Comparison of ENCODE assay signal across 12 mouse cellular contexts in genomic region chr4:155170614-155171212, GRCm38 (mm10). TPM values are rescaled to one million over a fixed set of nuclear protein-coding genes. Genes with fewer than 3 reads are reported as not detected.
DNase-seq lines count a peak whose midpoint lies in the region; ATAC-seq and TF ChIP-seq lines count a peak whose summit lies in the region.
"Had no signal": no experiment of that assay in that cellular context is flagged by ENCODE, and none has a peak within 500 bp of the region (broad histone marks: within the 10 kb centered on the region; RNA-seq: fewer than 3 reads in every experiment).

No protein-coding gene starts in this region.

- no peak overlapping the region; the same call in 1 of the 2 replicates for H3K27ac ChIP-seq in heart, embryonic 11.5 days (ENCODE audit: low read depth, low read length)
- peak overlapping the region; percentile 25; the same call in 1 of the 2 replicates for H3K27ac ChIP-seq in kidney, embryonic 16.5 days (ENCODE audit: low read length)
- H3K27ac ChIP-seq in midbrain, embryonic 13.5 days: 0 out of 2 replicates have a peak overlapping the region, but pooled peaks have one; percentile 7
- no peak overlapping the region for H3K27ac ChIP-seq in midbrain, postnatal 0 days (ENCODE audit: low read depth, low read length)
- H3K27ac ChIP-seq in limb, embryonic 15.5 days: peak overlapping the region; percentile 48

- H3K9ac ChIP-seq in heart, embryonic 11.5 days (ENCODE audit: low read depth, low read length): 0 out of 2 replicates have a peak overlapping the region, but pooled peaks have one; percentile 1
- no peak overlapping the region for H3K9ac ChIP-seq in kidney, embryonic 16.5 days (replicated peaks; ENCODE audit: low read length)
- no peak overlapping the region for H3K9ac ChIP-seq in midbrain, embryonic 13.5 days (replicated peaks)
- no peak overlapping the region for H3K9ac ChIP-seq in midbrain, postnatal 0 days (replicated peaks; ENCODE audit: low read length, poor library complexity, severe bottlenecking)
- no peak overlapping the region for H3K9ac ChIP-seq in limb, embryonic 15.5 days

- 65% methylated on average over 8 of the region's 8 CpGs for WGBS in heart, embryonic 11.5 days (ENCODE audit: insufficient replicate concordance)
- WGBS in kidney, embryonic 16.5 days: 70% methylated on average over 8 of the region's 8 CpGs
- 83% methylated on average over 8 of the region's 8 CpGs for WGBS in midbrain, embryonic 13.5 days
- WGBS in midbrain, postnatal 0 days: 78% methylated on average over 8 of the region's 8 CpGs
- 58% methylated on average over 8 of the region's 8 CpGs for WGBS in limb, embryonic 15.5 days

- no peak overlapping the region for H3K4me2 ChIP-seq in heart, embryonic 11.5 days
- no peak overlapping the region for H3K4me2 ChIP-seq in kidney, embryonic 16.5 days (replicated peaks; ENCODE audit: low read depth, low read length)
- no peak overlapping the region for H3K4me2 ChIP-seq in midbrain, embryonic 13.5 days (replicated peaks)
- no peak overlapping the region for H3K4me2 ChIP-seq in midbrain, postnatal 0 days (ENCODE audit: low read depth, low read length, poor library complexity, severe bottlenecking)
- H3K4me2 ChIP-seq in limb, embryonic 15.5 days: no peak overlapping the region

- no peak for ATAC-seq in heart, embryonic 11.5 days (replicated peaks; ENCODE audit: insufficient number of reproducible peaks, low FRiP score, low TSS enrichment)
- no peak for ATAC-seq in kidney, embryonic 16.5 days (ENCODE audit: low FRiP score, low TSS enrichment)
- no peak for ATAC-seq in midbrain, embryonic 13.5 days
- ATAC-seq in midbrain, postnatal 0 days (ENCODE audit: low FRiP score): no peak
- no peak for ATAC-seq in limb, embryonic 15.5 days (ENCODE audit: insufficient number of reproducible peaks, low FRiP score, low TSS enrichment, low read depth)
- ATAC-seq in erythroblast, adult 5-6 weeks (replicated peaks; ENCODE audit: low FRiP score, poor library complexity, severe bottlenecking): no peak

- DNase-seq in heart, postnatal 10 days: no peak
- DNase-seq in kidney, adult 11 months: no peak
- DNase-seq in midbrain, postnatal 0 days (ENCODE audit: low spot score): no peak
- DNase-seq: cerebellum, adult 8-10 months; embryo, embryonic 11 days; kidney, postnatal 4 days; thymus, postnatal 4 days had no signal

- peaks cover 65% of the 10 kb centered on the region for H3K4me1 ChIP-seq in heart, embryonic 11.5 days (ENCODE audit: control insufficient read depth, insufficient read depth, low read length)
- peaks cover 52% of the 10 kb centered on the region for H3K4me1 ChIP-seq in kidney, embryonic 16.5 days (ENCODE audit: insufficient read depth, low read length)
- H3K4me1 ChIP-seq in midbrain, embryonic 13.5 days (replicated peaks): peaks cover 48% of the 10 kb centered on the region
- H3K4me1 ChIP-seq in midbrain, postnatal 0 days (ENCODE audit: insufficient read depth, low read length): peaks cover 38% of the 10 kb centered on the region
- H3K4me1 ChIP-seq in limb, embryonic 15.5 days: peaks cover 80% of the 10 kb centered on the region

- no peak for TF ChIP-seq CTCF in midbrain, postnatal 0 days (IDR thresholded peaks at IDR 0.05)

- H3K36me3 ChIP-seq in heart, embryonic 11.5 days (ENCODE audit: control insufficient read depth, insufficient read depth, low read length): no peaks in the 10 kb centered on the region
- no peaks in the 10 kb centered on the region for H3K36me3 ChIP-seq in kidney, embryonic 16.5 days (ENCODE audit: insufficient read depth, low read length)
- no peaks in the 10 kb centered on the region for H3K36me3 ChIP-seq in midbrain, embryonic 13.5 days
- no peaks in the 10 kb centered on the region for H3K36me3 ChIP-seq in midbrain, postnatal 0 days (ENCODE audit: insufficient read depth, low read length)
- no peaks in the 10 kb centered on the region for H3K36me3 ChIP-seq in limb, embryonic 15.5 days

- no peak overlapping the region for H3K4me3 ChIP-seq in heart, embryonic 11.5 days (ENCODE audit: low read depth, low read length)
- no peak overlapping the region for H3K4me3 ChIP-seq in kidney, embryonic 16.5 days (ENCODE audit: low read length)
- no peak overlapping the region for H3K4me3 ChIP-seq in midbrain, embryonic 13.5 days (replicated peaks)
- no peak overlapping the region for H3K4me3 ChIP-seq in midbrain, postnatal 0 days (ENCODE audit: low read depth, low read length)
- no peak overlapping the region for H3K4me3 ChIP-seq in limb, embryonic 15.5 days

- no peaks in the 10 kb centered on the region for H3K27me3 ChIP-seq in heart, embryonic 11.5 days (ENCODE audit: control insufficient read depth, insufficient read depth, low read length)
- no peaks in the 10 kb centered on the region for H3K27me3 ChIP-seq in kidney, embryonic 16.5 days (ENCODE audit: insufficient read depth, low read length)
- H3K27me3 ChIP-seq in midbrain, embryonic 13.5 days: no peaks in the 10 kb centered on the region
- H3K27me3 ChIP-seq in midbrain, postnatal 0 days (ENCODE audit: insufficient read depth, low read length): no peaks in the 10 kb centered on the region
- H3K27me3 ChIP-seq in limb, embryonic 15.5 days: no peaks in the 10 kb centered on the region

- intact Hi-C loops in heart, postnatal 10 days (cut with DNase I): no loop called here

- H3K9me3 ChIP-seq in heart, embryonic 11.5 days (replicated peaks; ENCODE audit: control insufficient read depth, low read length): no peaks in the 10 kb centered on the region
- no peaks in the 10 kb centered on the region for H3K9me3 ChIP-seq in kidney, embryonic 16.5 days (ENCODE audit: low read length)
- no peaks in the 10 kb centered on the region for H3K9me3 ChIP-seq in midbrain, embryonic 13.5 days
- no peaks in the 10 kb centered on the region for H3K9me3 ChIP-seq in midbrain, postnatal 0 days (ENCODE audit: low read length)
- no peaks in the 10 kb centered on the region for H3K9me3 ChIP-seq in limb, embryonic 15.5 days

RNA-seq across cellular contexts. Expression of gene Ski, which starts 51.7 kb away (rescaled TPM):
- 14.6 and 14.8 TPM in 2 replicates for polyA plus RNA-seq in heart, embryonic 11.5 days (2014; fragmentation: Nextera tagmentation; extraction: Ambion mirVana)
- total RNA-seq in heart, postnatal 10 days (2021): 10 to 100 TPM; 89.2 to 89.6 TPM
- 14.5 and 15.9 TPM in 2 replicates for polyA plus RNA-seq in kidney, embryonic 16.5 days (2015; fragmentation: Nextera tagmentation; extraction: Ambion mirVana)
- polyA plus RNA-seq in midbrain, embryonic 13.5 days (2015; fragmentation: Nextera tagmentation; extraction: Ambion mirVana): 9.3 and 9.9 TPM in 2 replicates
- total RNA-seq in midbrain, postnatal 0 days (2014; rRNA removed): 59.8 and 63.1 TPM in 2 replicates
- 7.1 and 8.4 TPM in 2 replicates for polyA plus RNA-seq in midbrain, postnatal 0 days (2015; fragmentation: Nextera tagmentation; extraction: Ambion mirVana)
- polyA plus RNA-seq in limb, embryonic 15.5 days (2015; fragmentation: Nextera tagmentation; extraction: Ambion mirVana): 25.2 and 26.8 TPM in 2 replicates
- 8.8 and 10.8 TPM in 2 replicates for total RNA-seq in erythroblast, adult 5-6 weeks (2015; ENCODE audit: low replicate concordance)
- total RNA-seq in erythroblast, adult 5-6 weeks (2017; ENCODE audit: low replicate concordance): 2.8 and 3.4 TPM in 2 replicates

Comparison
In these comparisons a context has a peak if more than half of its experiments do, and no peak if none do; other contexts are left out.
1. H3K27ac ChIP-seq: peak in kidney, embryonic 16.5 days (single experiment), midbrain, embryonic 13.5 days (single experiment) and limb, embryonic 15.5 days (single experiment); none in heart, embryonic 11.5 days (single experiment) and midbrain, postnatal 0 days (single experiment).